Mouse (Mus musculus) cerebellum, adult 9-10 months (tissue): ENCODE results near the gene Nol6.

Experiments
- DNase-seq: peaks from one replicate; pipeline ENCODE4 v3.0.0; 2022

Gene Nol6

DNA sequence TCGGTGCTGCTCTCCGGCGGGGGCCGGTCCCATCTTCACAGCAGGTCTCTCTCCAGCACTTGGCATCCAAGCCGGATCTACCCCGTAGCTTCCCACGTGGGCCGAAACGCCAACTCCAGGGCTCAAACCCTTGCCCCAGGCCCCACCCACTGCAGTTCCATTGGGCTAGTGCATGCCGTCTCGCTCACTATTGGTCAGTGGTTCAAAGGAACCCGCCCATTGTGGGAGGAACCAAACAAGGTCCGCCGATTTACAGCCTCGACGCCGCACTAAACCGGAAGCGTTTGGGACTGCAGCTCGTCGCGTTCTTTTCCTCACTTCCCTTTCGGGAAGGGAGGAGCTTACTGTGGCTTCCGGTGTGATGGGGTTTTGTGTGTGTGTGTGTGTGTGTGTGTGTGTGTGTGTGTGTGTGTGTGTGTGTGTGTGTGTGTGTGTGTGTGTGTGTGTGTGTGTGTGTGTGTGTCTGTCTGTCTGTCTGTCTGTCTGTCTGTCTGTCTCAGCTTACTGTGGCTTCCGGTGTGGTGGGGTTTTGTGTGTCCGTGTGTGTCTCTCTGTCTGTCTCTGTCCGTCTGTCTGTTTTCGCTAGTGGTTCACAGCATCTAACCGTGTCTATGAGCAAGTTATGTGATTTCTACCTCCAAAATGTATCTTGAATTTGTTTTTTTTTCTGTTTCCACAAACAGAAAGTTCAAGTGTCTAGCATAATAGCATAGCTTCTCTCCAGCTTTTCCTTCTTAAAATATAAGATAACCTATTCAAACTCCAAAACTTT lies at the start of gene Nol6:
TSS of gene Nol6 (minus strand) at position 276 of the 772 bp plus-strand sequence.
- DNase-seq: peak; percentile 99

DNA sequence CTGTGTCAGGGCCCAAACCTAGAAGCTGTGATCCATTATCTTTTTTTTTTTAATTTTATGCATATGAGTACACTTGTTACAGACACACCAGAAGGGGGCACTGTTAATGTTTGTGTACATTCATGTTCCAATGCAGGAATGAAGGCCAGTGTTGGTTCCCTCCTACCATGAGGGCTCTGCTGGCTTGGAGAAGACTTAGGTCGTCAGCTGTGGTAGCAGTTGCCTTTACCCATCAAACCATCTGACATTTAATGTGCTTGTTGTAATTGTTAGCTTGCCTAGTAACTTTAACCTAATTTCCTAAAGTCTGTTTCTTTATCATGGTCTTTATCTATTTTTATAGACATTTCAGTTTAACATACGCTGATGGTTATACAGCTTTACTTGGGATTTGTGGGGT lies 46.7 kb upstream of the Nol6 start:
- DNase-seq: no peak

DNA sequence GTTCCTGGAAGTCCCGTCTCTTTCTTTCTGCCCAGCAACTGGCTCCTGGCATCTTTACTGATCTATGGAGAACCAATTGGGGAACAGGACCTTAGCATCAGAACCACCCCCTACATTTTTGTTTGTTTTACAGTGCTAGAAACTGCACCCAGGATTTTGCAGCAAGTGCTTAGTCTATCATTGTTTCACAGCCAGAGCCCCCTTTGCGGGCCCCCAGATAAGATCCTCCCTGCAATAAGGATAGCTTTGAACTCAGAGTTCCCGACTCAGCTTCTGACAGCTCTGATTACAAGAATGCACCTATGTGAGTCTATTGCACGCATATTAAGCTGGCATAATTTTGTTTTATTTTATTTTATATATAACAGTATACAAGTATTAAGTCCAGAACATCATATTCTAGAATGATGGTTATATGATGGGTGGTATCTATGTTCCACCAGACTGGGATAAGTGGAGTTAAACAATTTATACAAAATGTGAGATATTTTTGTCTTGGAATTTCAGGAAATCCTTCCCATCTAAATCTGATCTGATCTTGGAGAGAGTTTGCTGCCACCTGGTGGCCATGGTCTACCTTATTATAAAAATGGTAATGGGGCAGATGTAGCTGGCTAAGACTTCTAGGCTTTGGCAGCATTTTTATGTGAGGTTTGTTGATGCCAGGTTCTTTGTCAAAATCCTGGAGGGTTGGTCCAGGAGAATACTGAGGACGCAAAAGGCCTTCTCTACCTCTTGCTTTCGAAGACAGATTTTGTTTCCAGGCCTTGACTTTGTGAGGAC lies 41.6 kb upstream of the Nol6 start:
- DNase-seq: peak; percentile 93

DNA sequence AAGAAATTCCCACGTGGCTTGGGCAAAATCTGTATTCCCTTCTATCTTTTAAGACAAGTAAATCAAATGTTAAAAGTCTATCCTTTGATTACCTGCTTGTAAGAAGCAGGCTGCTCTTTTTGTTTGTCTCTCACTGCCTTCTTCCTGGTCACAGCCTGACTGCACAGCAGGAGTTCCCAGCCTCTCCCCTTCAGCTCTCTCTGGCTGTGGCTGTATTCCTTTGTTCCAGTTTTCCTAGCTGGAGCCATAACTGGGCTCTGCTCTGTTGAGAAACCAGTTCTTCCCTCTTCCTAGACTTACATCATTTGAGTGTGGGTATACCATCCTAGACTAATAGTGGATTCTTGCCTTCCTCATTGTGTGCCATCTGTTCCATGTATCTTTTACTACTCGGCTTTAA lies 40.7 kb upstream of the Nol6 start:
- peak; percentile 66 for DNase-seq

DNA sequence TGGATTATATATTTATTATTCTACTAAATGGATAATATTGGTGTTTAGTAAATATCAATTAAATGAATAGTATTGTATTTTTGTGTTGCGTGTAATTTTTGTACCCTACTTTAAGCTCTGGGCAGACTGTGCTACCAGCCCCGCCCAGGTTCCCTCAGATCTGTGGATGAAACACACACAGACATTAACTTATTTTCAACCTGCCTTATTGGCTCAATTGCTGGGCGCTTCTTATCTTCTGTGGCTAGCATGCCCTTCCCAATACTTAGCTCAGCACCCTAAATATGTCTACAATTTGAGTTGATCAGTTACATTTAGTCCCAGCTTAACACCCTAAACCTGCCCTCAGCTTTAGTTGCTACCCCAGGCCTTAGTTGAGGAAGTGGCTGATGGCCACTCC lies 37.0 kb upstream of the Nol6 start:
- no peak for DNase-seq

DNA sequence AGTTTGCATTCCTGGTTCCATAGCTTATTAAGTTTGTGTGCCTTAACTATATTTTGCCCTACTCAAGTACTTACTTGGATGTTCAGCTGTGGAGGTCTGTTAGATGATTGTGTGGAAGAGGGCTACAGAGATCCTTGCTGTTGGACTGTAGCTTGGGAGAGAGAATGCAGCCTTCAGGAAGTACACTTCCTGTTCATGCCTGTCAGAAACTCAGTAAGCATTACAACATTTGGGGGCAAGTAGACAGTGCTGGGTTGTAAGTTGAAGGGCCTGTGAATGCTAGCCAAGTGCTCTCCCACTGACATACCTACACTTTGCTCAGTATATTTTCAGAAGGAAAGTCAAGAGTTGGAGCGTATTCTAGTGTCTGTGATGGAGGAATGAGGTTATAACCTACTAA lies 34.0 kb upstream of the Nol6 start:
- DNase-seq: no peak

DNA sequence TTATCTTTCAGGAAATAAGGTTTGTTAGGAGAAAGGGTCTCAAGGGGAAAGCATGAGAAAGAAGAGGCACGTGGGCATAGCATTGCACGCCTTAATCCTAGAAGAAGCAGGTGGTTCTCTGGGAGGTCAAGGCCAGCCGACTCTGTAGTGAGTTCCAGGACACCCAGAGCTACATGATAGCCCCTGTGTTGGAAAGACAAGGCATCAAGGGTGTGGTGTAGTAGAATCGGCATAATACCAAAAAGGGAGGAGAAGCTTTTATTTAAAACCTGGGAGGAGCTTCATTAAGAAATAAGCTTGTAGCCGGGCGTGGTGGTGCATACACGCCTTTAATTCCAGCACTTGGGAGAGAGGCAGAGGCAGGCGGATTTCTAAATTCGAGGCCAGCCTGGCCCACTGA lies 32.7 kb upstream of the Nol6 start:
- DNase-seq: no peak

DNA sequence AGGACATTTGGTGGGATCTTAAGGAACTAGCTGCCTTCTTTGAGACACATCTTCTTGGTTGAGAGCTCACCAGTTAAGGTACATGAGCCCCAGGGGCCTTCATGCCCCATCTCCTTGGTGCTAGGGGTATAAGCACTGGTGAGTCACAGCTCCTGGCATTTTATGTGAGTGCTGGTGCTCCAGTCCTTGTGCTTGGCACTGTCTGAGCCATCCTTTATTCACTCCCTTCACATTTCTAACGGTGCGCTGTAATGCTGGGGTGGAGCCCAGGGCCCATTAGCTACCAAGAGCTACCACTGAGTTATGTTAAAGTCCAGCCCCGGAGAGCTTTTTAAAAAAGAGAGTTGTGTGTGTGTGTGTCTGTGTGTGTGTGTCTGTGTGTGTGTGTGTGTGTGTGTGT lies 28.9 kb upstream of the Nol6 start:
- no peak for DNase-seq

DNA sequence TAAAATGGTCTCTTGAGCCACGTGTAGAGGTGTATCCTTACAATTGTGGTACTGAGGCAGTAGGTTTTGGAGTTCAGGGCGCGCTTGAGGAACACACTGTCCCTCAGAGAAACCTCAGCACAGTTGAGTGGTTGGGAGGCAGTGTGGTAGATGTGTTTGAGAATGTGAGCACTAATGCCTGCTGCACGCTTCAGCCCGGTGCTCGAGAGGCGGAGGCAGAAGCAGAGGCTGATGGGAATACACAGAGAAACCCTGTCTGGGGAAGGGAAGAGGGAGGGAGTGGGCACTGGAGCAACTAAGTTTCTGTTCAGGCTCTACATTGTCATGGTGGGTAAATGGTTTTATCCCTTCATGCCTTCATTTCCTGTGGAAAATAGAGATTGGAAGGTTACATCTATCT lies 26.9 kb upstream of the Nol6 start:
- no peak for DNase-seq

DNA sequence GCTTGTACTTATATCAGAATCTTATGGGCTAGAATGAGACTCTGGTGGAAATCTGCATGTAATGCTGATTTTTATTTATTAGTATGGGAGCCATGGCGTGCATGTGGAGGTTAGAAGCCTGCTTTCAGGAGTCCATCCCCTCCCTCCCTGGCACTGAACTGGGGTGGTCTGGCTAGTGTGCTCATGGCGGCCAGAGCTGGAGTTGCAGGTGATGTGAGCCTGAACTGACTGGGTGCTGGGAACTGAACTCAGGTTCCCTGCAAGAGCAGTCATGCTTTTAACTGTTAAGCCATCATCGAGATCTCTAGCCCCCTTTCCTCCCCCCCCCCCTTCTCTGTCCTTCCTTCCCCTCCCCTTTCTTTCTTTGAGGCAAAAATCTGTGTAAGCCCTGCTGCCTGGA lies 25.6 kb upstream of the Nol6 start:
- no peak for DNase-seq

DNA sequence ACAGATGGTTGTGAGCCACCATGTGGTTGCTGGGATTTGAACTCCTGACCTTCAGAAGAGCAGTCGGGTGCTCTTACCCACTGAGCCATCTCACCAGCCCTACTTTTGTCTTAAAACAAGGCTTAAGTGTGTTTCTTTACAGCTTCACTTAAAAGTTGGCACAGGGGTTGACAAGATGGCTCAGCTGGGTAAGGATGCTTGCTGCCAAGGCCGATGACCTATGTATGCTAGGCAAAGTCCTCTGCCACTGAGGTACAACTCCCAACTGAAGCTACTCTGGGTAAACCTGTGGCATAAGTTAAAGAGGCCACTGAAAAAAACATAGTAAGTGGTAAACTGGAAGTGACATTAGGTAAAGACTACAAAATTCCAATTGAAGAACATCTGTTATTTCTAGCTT lies 18.3 kb upstream of the Nol6 start:
- DNase-seq: no peak

DNA sequence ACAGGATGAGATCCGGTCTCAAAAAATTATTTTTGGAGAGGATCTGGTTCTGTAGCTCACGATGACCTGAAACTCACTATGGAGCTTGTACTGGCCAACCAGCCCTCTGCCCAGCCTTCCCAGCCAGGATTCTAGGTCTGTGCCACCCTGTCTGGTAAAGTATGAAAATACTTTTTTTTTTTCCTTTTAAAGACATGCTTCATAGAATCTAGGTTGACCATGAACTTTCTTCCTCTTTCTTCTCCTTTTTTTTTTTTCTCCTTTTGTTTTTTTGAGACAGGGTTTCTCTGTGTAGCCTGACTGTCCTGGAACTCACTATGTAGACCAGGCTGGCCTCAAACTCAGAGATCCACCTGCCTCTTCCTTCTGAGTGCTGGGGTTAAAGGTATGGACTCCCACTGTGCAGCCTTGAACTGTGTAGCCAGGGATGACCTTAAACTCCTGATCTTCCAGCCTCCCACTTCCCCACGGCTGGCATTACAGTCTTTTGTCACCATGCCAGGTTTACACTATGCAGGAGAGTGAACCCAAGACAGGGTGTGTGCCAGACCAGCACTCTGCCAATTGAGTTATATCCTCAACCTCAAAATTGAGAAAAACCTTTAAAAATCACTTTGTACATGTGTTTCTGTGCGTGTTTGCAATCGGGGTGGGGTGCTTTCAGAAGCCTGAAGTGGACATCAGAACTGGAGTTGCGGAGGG lies 16.1 kb upstream of the Nol6 start:
- no peak for DNase-seq

DNA sequence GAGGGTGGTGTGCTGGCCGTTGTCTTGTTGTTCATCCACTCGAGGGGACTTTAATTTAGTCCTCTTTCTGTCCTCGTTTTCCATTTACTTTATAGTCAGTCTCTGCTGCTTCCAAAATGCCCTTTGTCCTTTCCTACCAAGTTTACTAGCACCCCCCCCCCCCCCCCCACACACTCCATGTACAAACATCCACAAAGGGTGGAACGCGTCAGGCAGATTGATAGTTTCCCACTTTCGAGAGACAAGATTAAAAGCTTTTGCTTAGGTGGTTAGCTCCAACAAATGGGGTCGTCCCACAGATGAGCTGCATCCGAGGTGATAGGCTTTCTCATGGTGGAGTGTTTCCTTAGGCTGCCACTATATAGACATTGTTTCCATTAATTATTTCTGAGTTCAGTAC lies 12.6 kb upstream of the Nol6 start:
- DNase-seq: no peak

DNA sequence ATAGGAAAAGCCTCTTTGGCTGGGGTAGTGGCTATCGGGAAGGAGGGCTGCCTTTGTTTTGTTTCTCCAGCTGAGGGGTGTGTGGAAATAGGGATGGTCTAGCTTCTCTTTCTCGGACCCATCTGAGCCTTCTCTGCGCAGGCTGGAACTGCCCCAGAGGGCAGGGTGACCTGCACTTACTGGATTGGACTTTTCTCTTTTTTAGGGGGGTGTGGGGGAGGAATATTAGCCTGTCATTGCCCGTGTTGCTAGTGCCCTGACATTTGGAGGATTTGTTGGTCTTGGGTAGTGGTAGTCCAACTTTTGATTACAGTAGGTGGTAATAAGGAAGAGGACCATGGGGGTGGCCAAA lies 12.2 kb upstream of the Nol6 start:
- peak; percentile 70 for DNase-seq

DNA sequence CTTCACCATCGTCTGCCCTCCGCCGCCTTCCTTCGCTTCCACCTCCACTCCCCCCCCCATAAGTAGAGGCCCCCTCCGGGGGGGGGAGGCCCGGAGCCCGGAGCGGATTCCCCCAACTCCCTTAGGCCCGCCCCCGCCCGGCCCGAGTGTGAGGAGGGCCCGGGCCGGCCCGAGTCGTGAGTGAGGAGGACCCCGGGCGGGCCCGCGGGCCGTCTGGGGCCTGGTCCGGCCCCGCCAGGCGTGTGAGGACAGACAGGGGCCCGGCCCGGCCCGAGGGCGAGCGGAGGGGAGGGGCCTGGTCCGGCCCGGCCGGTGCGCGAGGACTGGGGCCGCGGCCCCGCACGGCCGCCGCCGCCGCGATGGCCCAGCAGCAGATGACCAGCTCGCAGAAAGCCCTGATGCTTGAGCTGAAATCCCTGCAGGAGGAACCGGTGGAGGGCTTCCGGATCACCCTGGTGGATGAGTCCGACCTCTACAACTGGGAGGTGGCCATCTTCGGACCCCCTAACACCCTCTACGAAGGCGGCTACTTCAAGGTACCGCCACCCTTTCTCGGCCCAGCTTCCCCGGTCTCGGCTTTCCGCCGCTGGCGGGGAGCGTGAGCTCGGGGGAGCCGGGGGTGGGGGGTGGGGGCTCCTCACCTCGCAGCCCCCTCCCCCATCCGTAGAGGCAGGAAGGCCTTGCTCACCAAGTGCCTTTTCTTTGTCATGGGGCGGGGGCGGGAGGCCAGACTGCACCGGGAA lies 11.6 kb upstream of the Nol6 start, which contains the start of gene Ube2r2:
TSS of gene Ube2r2 (plus strand) at position 33 of the 743 bp plus-strand sequence.
- DNase-seq: peak; percentile 70

DNA sequence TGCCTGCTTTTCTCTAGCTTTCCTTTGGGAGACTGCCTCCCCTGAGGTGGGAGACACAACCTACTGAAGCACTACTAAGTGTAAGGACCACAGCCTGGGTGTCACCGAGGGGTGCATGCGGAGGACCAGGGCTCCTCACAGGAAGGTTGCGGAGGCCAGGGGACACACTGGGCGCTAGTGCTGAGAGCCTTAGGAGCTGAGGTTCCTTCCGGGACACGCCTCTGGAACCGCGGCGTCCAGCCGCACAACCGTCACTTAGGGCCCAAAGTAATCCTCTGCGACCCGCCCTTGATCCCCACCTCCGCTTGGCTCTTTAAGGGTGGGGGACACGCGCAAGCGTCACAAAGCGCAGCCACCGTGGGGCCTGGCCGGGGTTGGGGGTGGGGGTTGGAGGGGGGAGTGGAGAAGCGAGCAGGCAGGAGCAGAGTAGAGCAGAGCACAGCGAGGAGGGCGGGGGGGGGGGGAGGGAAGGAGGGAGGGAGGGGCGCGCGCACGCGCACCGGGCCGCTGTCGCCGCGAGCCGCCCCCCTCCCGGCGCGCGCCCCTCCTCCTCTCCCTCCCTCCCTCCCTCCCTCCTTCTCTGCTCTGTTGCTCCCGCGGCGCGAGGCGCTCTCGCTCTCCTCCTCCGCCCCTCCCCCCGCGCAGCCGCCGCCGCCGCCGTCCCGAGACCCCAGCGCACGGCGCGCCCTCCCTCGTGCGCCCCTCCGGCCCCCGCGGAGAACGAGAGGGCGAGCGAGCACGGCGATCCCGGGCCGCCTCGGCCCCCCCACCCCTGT lies 10.9 kb upstream of the Nol6 start:
- DNase-seq: peak; percentile 76

DNA sequence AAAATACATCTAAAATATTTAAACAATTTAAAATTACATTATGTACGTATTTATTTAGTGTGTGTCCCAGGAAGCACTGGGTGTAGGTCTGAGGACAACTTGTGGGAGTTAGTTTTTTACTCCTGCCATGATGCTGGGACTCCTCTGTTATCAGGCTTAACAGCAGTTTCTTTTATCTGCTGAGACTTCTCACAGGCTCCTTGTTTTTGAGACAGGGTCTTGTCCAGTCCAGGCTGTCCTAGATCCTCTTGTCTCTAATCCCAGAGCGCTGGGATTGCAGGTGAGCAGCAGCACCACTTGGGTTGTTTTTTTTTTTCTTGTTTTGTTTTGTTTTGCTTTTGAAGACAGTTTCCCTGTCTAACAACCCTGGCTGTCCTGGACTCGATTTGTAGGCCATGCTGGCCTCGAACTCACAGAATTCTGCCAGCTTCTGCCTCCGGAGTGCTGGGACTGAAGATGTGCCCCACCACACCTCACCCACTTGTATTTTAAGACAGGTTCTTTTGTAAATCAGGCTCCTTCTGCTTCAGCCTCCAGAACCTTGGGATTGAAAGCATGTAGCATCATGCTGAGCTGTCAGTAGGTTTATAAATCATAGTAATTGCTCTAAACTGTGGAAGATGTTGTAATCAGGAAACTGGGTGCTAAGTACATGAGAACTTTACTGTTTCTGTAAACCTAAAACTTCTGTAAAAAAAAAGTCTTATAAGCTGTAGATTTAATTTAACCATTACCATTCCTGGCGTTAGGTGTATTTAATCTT lies 9.5 kb upstream of the Nol6 start:
- no peak for DNase-seq

DNA sequence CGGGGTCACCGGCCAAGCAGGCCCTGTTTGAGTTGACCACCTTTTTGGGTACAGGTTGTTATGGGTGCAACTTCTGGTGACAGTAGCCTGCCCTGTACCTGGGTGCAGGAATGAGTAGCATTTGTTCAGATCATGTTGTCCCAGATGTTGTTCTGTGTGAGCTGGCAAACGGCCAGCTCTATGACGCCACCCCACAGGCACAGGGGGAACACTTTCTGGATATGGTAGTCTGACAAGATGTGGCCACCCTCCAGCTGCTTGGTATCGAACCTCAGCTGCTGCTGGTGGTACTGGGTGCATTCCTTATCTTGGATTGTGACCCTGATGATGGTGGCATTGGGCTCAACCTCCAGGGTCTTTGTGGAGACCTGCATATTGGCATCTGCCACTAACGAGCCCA lies 8.2 kb upstream of the Nol6 start:
- DNase-seq: no peak

DNA sequence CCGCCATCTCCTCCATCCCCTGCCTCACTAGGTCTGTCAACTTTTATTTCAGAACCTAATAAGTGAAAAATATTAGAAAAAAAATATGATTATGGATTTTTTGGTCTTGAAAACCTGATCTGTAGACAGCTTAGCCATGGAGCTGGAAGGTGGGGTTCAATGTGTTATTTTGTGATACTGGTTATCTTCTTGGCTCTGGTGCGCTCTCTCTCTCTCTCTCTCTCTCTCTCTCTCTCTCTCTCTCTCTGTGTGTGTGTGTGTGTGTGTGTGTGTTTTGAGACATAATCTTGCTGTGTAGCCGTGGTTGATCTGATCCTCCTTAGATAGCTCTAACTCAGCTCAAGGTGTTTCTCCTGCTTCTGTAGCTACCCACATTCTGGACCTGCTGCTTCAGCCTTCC lies 5.6 kb upstream of the Nol6 start:
- no peak for DNase-seq

DNA sequence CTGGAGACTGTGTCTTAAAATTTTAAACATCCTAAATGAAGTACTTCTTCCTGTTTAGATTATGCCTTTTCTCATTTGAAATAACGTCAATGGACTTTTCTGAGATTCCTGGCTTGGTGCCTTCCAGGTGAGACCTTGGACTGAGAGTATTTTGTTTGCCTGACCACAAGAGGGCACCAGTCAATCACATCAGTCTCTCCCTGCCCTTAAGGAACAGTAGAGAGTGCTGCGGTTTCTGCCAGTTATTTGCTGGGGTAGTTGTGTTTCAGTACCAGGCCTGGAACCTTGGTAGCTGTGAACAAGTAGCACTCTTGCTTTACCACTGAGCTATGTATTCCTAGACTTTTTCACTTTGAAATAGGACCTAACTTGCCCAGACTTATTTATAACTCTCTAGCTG lies 5.2 kb upstream of the Nol6 start:
- DNase-seq: peak; percentile 78

DNA sequence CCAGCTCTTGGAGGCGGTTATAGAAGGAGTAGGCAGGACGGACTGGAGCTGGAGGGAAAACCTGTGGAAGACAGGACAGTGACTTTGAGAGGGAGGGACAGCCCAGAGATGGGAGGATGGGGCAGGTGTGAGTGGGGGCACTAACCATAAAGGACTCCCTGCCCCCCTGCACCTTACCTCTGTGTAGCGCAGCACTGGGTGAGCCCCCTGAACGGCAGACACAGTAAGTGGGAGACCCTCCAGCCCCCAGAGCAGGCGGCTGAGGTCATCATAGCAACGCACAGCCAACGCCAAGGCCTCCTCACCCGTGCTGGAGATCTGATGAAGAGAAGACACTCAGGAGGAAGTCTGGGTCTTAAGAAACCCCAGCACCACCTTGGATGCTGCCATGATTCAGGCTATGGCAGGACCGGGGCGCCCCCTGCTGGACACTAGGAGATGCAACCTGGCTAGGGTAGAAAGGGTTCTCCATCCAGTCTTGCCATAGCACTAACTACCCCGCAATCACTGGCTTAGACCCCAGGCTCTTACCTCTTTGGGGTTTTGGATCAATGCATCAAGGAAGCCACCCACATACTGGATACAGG lies 5.5 kb downstream of the Nol6 start:
- peak; percentile 44 for DNase-seq
